Mouse (Mus musculus): Measurements from ENCODE around the gene Pcbp2.

Gene Pcbp2

GRCm38 (mm10) chr15:102463666-102464065 is 6.7 kb upstream of the Pcbp2 start:
- peak; percentile 70 for DNase-seq (ENCODE audit: extremely low read depth, low read depth)

GRCm38 (mm10) chr15:102468675-102469370 is 1.5 kb upstream of the Pcbp2 start:
- DNase-seq (ENCODE audit: extremely low read depth, low read depth) = no peak

DNA sequence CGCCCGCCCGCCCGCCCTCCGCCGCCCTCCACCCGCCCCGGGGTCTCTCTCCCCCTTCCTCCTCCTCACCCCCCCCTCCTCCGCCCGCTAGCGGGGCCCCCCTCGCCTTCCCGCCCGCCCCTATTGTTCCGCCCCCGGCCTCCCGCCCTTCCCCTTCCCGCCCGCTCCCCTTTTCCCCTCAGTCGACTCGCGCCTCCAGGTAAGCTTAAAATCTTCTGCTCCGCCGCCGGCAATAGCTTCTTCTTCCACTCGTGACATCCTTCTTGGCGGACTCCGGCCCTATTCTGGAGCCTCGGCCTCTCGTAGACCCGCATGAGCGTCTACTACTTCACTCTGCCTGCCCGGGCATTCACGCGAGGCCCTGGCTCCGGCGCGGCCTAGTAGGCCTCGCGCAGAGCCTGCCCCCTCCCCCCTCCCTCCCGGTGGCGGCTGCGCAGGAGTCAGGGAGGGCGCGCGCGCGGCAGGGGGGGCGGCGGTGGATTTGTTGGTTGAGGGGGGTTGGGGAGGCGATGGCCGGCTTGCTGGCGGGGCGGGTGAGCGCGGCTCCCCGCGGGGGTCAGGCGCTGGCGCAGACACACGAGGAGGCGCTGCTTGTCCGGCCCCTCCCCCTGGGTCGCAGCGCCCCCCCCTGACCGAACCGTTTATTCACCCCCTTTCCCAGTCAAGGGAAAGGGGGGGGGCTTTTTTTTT is 411 bp downstream of the Pcbp2 start:
- peak; percentile 33 for DNase-seq (ENCODE audit: extremely low read depth, low read depth)

DNA sequence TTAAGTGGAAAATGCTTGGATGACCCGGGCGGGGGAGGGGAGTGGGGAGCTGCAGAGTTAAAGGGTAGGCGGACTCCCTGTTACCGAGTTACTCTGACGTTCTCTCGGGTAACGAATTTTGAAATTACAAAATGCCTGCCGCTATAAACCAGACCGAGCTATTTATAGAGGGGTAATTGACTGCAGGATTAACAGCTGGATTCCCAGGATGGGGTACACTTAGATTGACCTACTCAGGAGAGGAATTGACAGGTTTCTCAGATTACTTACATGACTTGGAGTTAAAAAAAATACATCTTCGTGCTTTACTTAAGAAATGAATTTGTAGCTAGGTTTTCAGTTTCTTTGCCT is 931 bp downstream of the Pcbp2 start:
- DNase-seq (ENCODE audit: extremely low read depth, low read depth) = peak; percentile 46

DNA sequence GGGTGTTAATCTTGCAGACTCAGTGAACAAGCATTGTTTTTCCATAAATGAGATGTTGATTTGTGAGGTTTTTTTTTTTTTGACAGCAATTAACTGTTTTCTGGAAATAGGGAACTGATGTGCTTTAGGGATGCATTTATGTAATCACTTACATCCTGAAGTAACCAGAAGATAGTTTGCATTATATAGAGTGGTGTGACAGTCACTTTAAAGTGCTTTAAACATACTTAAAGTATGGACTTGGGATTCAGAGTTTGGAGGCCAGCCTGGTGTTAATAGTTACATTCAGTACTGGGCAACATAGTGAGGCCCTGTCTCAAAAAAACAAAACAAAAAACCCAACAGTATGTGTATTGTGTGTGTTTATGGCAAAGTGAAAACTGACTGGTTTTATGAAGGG is 1.4 kb downstream of the Pcbp2 start:
- DNase-seq (ENCODE audit: extremely low read depth, low read depth) = no peak

DNA sequence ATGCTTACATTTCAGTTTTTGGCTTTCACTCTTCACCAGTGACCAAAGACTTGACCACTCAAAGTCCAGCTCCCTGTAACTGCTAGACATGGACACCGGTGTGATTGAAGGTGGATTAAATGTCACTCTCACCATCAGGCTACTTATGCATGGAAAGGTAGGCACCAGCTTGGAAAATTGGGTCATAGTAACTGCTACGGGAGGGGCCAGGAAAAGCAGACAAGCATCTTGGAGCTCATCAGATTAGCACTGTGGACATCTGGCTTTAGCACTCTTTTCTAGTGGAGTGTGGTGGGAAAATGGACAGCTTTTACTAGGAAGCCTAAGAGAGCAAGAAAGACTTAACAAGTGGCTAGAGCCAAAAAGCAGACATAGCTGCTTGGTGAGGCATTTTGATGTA is 2.9 kb downstream of the Pcbp2 start:
- no peak for DNase-seq (ENCODE audit: extremely low read depth, low read depth)

DNA sequence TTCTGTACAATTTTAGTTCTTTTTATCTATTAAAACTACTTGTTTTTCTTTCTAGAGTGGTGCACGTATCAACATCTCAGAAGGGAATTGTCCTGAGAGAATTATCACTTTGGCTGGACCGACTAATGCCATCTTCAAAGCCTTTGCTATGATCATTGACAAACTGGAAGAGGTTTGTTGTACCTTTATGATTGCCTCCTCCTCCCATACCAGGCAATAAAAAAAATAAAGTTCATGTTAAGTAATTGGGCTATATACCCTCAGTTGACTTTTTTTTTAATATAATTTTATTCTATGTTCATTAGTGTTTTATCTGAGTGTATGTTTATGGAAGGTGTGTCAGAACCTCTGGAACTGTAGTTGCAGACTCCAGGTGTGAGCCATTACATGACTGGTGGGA is 4.2 kb downstream of the Pcbp2 start:
- DNase-seq (ENCODE audit: extremely low read depth, low read depth) = no peak

- no peak for DNase-seq (ENCODE audit: extremely low read depth, low read depth)
Measured at GRCm38 (mm10) chr15:102483136-102483535, 12.8 kb downstream of the Pcbp2 start.

DNA sequence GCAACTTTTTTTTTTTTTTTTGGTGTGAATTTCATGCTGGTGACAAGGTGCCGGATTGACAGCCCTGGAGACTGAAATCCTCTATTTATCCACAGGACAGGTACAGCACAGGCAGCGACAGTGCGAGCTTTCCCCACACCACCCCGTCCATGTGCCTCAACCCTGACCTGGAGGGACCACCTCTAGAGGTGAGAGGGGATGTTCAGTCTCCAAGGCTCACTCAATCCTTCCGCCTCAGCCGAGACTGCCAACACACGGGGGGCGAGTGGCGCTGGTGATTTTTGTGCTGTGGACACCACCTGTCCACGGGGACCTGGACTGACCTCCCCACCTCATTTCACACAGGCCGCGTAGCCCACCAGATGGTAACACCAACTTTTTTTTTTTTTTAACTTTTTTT is 15.5 kb downstream of the Pcbp2 start:
- no peak for DNase-seq (ENCODE audit: extremely low read depth, low read depth)

GRCm38 (mm10) chr15:102487664-102488063 is 17.3 kb downstream of the Pcbp2 start:
- no peak for DNase-seq (ENCODE audit: extremely low read depth, low read depth)

GRCm38 (mm10) chr15:102498322-102498721 is 28.0 kb downstream of the Pcbp2 start:
- no peak for DNase-seq (ENCODE audit: extremely low read depth, low read depth)

- DNase-seq (ENCODE audit: extremely low read depth, low read depth) = peak; percentile 80
Measured at GRCm38 (mm10) chr15:102499370-102499769, 29.0 kb downstream of the Pcbp2 start.

DNA sequence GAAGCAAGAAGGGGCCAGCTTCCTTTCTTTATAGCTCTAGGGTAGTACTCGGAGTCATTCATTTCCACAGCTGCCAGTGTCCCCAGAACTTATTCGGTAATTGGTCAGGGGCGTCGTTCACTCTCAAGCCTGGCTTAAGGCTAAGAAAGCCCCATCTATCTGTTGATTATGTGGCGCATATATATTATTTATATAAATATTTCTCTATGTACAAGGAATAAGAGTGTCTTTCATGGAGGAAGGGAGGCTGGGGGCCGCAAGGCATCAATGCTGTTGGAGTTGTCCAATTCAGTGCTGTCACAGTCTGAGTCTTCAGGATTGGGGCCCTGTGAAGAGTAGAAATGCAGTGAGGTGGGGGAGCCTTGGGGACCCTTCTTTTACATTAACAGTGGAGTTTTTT is 29.5 kb downstream of the Pcbp2 start:
- no peak for DNase-seq (ENCODE audit: extremely low read depth, low read depth)

DNA sequence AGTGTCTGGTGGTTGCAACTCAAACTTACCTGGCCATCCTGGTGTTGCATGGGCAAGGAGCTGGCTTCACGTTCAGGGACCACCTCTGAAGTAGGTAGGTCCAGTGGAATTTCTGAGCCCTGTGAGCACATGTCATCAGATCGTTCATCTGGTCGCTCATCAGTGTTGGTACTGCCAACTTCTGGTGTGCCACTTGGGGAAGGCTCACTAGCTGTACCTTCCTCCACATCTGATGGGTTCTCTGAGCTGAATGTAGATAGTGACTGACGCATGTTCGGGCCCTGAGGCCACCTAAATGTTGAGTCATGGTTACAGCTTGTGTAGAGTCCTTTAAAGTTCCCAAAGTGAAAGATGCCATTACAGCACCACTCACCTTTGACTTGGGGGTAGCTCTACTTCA is 30.1 kb downstream of the Pcbp2 start:
- DNase-seq (ENCODE audit: extremely low read depth, low read depth) = no peak

DNA sequence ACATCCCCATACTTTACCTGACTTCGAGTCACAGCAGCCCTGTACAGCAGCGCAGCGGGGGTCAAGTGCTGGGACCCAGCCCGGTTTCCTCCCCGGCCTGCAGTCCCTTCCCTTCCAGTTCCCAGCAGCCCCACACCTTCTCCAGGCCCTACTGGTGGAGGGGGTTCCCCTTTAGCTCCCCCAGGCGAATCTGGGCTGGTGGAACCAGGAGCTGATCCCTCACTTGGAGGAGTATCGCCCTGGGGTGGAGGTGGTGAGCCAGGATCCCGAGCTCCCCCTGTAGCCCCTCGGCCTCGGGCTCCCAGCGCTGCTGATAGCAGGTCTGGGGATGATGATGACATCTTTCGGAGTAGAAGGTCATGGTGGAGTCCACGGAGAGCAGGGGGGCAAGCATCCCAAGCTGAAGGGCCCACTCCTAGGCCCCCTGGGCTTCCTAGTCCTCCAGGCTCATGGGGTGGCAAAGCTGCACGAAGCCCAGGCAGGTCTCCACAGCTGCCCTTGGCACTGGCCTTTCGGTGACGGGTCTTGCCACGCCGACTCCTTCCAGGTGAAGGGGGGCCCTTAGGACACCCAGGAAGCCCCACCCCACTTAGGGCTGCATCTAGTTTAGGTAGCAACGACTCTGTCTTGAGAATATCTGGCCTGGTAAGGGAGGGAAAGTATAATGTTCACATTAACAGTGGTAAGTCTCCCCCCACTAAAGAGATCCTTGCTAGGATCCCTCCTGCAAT is 30.9 kb downstream of the Pcbp2 start:
- DNase-seq (ENCODE audit: extremely low read depth, low read depth) = no peak

GRCm38 (mm10) chr15:102502254-102502840 is 32.0 kb downstream of the Pcbp2 start:
- DNase-seq (ENCODE audit: extremely low read depth, low read depth) = no peak

- DNase-seq (ENCODE audit: extremely low read depth, low read depth) = no peak
Measured at GRCm38 (mm10) chr15:102503447-102503846, 33.1 kb downstream of the Pcbp2 start, which contains the start of gene Gm10337. Gene Gm10337, plus strand, starts transcription at chr15:102503722.

- no peak for DNase-seq (ENCODE audit: extremely low read depth, low read depth)
Measured at GRCm38 (mm10) chr15:102503924-102504782, 33.8 kb downstream of the Pcbp2 start.

DNA sequence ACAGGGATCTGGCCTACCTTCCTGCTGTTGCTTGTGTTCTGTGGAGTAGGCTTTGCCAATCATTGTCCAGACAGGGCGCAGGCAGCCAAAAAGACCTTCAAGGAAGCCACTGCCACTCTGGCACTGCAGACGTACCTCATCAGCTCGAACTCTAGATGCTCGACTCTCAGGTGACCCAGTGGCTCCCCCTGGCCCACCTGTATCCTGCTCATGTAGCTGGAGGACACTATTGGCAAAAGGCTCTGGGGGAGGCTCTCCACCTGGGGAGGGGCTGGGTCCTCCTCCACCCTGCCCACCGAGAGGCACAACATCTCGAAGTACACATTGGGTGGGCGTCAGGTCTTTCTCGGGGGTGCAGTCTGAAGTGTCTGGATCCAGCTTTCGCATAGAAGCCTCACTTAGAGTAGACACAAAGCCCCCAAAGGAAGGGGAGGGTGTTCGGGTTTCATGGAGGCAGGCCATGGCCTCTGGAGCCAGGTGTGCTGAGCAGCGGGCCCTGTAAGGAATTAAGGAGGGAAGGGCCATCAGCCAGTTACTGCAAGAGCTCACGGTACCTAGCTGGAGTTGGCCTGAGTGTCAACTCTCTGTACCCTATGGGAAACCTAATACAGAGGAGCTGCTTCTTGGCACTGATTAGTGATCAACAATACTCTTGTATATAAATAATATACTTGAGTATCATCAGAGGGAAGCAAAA is 34.9 kb downstream of the Pcbp2 start:
- no peak for DNase-seq (ENCODE audit: extremely low read depth, low read depth)

- no peak for DNase-seq (ENCODE audit: extremely low read depth, low read depth)
Measured at GRCm38 (mm10) chr15:102505770-102506463, 35.6 kb downstream of the Pcbp2 start.

Measured in MEL-GATA-1-ER (cell line).